Mouse (Mus musculus): ENCODE data around the gene Tfr2. TPM values are rescaled to one million over a fixed set of nuclear protein-coding genes. Genes with fewer than 3 reads are reported as not detected.

Tfr2 gene
- total RNA-seq, 2 experiments from 2014 or later, result 8.1 to 8.9 TPM

Small RNA genes lying within 50 kb of the gene (microRNA-seq; reads per million reads assigned to microRNA genes)
- gene Mir6418, result 3.0 to 5.4 reads per million in 2 experiments

Other genes starting within 250 kb of the Tfr2 start
- 10 to 100 TPM; 21.3 to 23.2 TPM for gene Slc12a9, start 236.2 kb upstream of the Tfr2 start, total RNA-seq (2021)
- gene Ephb4, start 219.7 kb upstream of the Tfr2 start, total RNA-seq (2021), result 1 to 10 TPM; 5.2 to 5.5 TPM
- gene Zan, start 92.8 kb upstream of the Tfr2 start, total RNA-seq (2021), result under 1 TPM; 0.16 to 0.32 TPM
- 10 to 100 TPM; 30.2 to 37.0 TPM for gene Pop7, start 67.3 kb upstream of the Tfr2 start, total RNA-seq (2021)
- gene Gigyf1, start 51.3 kb upstream of the Tfr2 start, total RNA-seq (2021), result 10 to 100 TPM; 39.9 to 48.6 TPM
- gene Epo, start 36.6 kb upstream of the Tfr2 start, total RNA-seq (2021), result not detected
- gene Gnb2, start 36.3 kb upstream of the Tfr2 start, total RNA-seq (2021), result 100 to 1,000 TPM; 662 to 684 TPM
- gene Actl6b, start 16.3 kb upstream of the Tfr2 start, total RNA-seq (2021), result 100 to 1,000 TPM; 109 to 118 TPM
- gene Mospd3, start 31.2 kb downstream of the Tfr2 start, total RNA-seq (2021), result 10 to 100 TPM; 18.2 to 22.2 TPM
- gene Pcolce, start 43.9 kb downstream of the Tfr2 start, total RNA-seq (2021), result 10 to 100 TPM; 12.1 to 13.7 TPM
- under 1 TPM; 0.18 to 0.21 TPM for gene Fbxo24, start 59.2 kb downstream of the Tfr2 start, total RNA-seq (2021)
- 10 to 100 TPM; 12.2 to 13.5 TPM for gene Lrch4, start 59.3 kb downstream of the Tfr2 start, total RNA-seq (2021)
- gene Gm20605, start 59.3 kb downstream of the Tfr2 start, total RNA-seq (2021), result 10 to 100 TPM in 1 of 2 experiments, 1 to 10 TPM in 1; 9.2 to 11.8 TPM
- 1 to 10 TPM; 2.3 to 4.7 TPM for gene Sap25, start 71.5 kb downstream of the Tfr2 start, total RNA-seq (2021)
- gene Irs3, start 75.9 kb downstream of the Tfr2 start, total RNA-seq (2021), result under 1 TPM in 1 of 2 experiments, not detected in 1; 0.32 TPM
- 10 to 100 TPM; 40.0 to 43.9 TPM for gene Agfg2, start 114.9 kb downstream of the Tfr2 start, total RNA-seq (2021)
- 10 to 100 TPM; 69.0 to 73.4 TPM for gene Nyap1, start 171.8 kb downstream of the Tfr2 start, total RNA-seq (2021)
- gene Tsc22d4, start 175.9 kb downstream of the Tfr2 start, total RNA-seq (2021), result 100 to 1,000 TPM; 173 to 195 TPM
- gene Ppp1r35, start 209.0 kb downstream of the Tfr2 start, total RNA-seq (2021), result 10 to 100 TPM; 23.4 to 27.1 TPM
- 10 to 100 TPM; 41.4 to 45.0 TPM for gene Mepce, start 217.8 kb downstream of the Tfr2 start, total RNA-seq (2021)
- gene Zcwpw1, start 218.0 kb downstream of the Tfr2 start, total RNA-seq (2021), result 1 to 10 TPM; 4.6 to 6.7 TPM

All from left cerebral cortex, postnatal 25 days (tissue).